Comparison of ENCODE assay signal across 29 mouse cellular contexts in the genomic region with DNA sequence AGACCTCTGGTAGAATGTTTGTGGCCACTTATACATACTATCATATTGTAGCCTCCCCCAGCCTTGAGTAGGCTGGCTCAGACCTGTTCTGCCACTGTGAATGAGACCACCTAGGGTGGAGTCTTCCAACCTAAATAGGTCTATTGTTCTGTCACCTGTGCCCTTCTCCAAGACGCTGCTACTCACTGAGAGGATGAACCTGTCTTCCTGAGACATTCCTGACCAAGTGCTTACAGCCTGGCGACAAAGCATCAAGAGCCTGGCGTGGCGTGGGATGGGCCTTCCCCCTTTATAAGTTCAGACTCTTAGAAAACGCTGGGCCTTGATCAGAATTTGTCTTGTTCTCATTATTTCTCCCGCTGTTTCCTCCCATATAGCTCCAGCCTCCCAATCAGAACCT. TPM values are rescaled to one million over a fixed set of nuclear protein-coding genes. Genes with fewer than 3 reads are reported as not detected.
DNase-seq lines count a peak whose midpoint lies in the region; TF ChIP-seq lines count a peak whose summit lies in the region.
"Had no signal": no experiment of that assay in that cellular context is flagged by ENCODE, and none has a peak within 500 bp of the region (broad histone marks: within the 10 kb centered on the region; RNA-seq: fewer than 3 reads in every experiment).

No protein-coding gene starts in this region.

- peak; percentile 25 for DNase-seq in ES-E14 (ENCODE audit: low read depth, low spot score)
- peak; percentile 74 for DNase-seq in ZHBTc4 (ENCODE audit: low read depth, low spot score)
- DNase-seq in B cell, adult 2 months, result no peak
- no peak for DNase-seq in left cerebral cortex, postnatal 36 days (ENCODE audit: low spot score in 2 of 2)
- DNase-seq: adrenal gland, adult 2 months; adrenal gland, postnatal 10 days; adrenal gland, postnatal 25 days; cerebellum, adult 11 months; cerebellum, adult 18-20 months; cerebellum, adult 8-10 months; cerebellum, adult 9-11 months; cerebellum, postnatal 14 days; cerebellum, postnatal 36 days; embryo, embryonic 11 days had no signal

- H3K9me3 ChIP-seq in ES-Bruce4 (replicated peaks; ENCODE audit: control insufficient read depth, insufficient read depth, low read length, poor library complexity, severe bottlenecking), result no peaks in the 10 kb centered on the region
- no peaks in the 10 kb centered on the region for H3K9me3 ChIP-seq in ES-E14 (ENCODE audit: control insufficient read depth, insufficient read depth, low read depth, low read length)
- H3K9me3 ChIP-seq: embryonic facial prominence, embryonic 13.5 days; embryonic facial prominence, embryonic 15.5 days; forebrain, embryonic 10.5 days; forebrain, embryonic 12.5 days; G1E had no signal

- H3K9ac ChIP-seq in ES-Bruce4 (ENCODE audit: low read depth, poor library complexity, severe bottlenecking) (no peak overlapping the region), ES-E14 (ENCODE audit: insufficient read depth, low read depth, low read length, poor library complexity, severe bottlenecking) (no peak overlapping the region)
- H3K9ac ChIP-seq: embryonic facial prominence, embryonic 13.5 days; embryonic facial prominence, embryonic 15.5 days; forebrain, embryonic 12.5 days had no signal

- in situ Hi-C loops in ES-E14 (cut with MboI; ENCODE audit: low sequenced_read_pairs in 2 of 2, unreplicated experiment in 2 of 2), result no loop called here

- TF ChIP-seq CTCF in ES-Bruce4 (IDR thresholded peaks at IDR 0.05; ENCODE audit: low read depth, low read length), result no peak

- intact Hi-C loops in left cerebral cortex, postnatal 36 days (cut with DNase I), result no loop called here

- H3K27ac ChIP-seq in ES-Bruce4 (ENCODE audit: insufficient read depth, low read length), result no peak overlapping the region
- no peak overlapping the region for H3K27ac ChIP-seq in ES-E14 (ENCODE audit: insufficient read depth, low read depth, low read length, poor library complexity, severe bottlenecking)
- H3K27ac ChIP-seq: embryonic facial prominence, embryonic 13.5 days; embryonic facial prominence, embryonic 15.5 days; forebrain, embryonic 10.5 days; forebrain, embryonic 12.5 days had no signal

- H3K27me3 ChIP-seq in ES-Bruce4 (ENCODE audit: control insufficient read depth, insufficient read depth, low read length, poor library complexity, severe bottlenecking), result no peaks in the 10 kb centered on the region
- H3K27me3 ChIP-seq: embryonic facial prominence, embryonic 13.5 days; embryonic facial prominence, embryonic 15.5 days; forebrain, embryonic 12.5 days had no signal

- 0 out of 2 replicates have a peak, but pooled peaks have one; percentile 44 for TF ChIP-seq EP300 in ES-Bruce4 (IDR thresholded peaks at IDR 0.05; ENCODE audit: insufficient read depth, low read depth, low read length)

- TF ChIP-seq POLR2A in ES-Bruce4 (IDR thresholded peaks at IDR 0.05; ENCODE audit: insufficient read depth, low read length), result no peak

- H3K36me3 ChIP-seq in ES-Bruce4 (ENCODE audit: control insufficient read depth, insufficient read depth, low read length, poor library complexity, severe bottlenecking) (no peaks in the 10 kb centered on the region), ES-E14 (ENCODE audit: control insufficient read depth, insufficient read depth, low read length, poor library complexity, severe bottlenecking) (no peaks in the 10 kb centered on the region)
- H3K36me3 ChIP-seq: embryonic facial prominence, embryonic 13.5 days; embryonic facial prominence, embryonic 15.5 days; forebrain, embryonic 10.5 days; forebrain, embryonic 12.5 days; G1E had no signal

- no peaks in the 10 kb centered on the region for H3K4me1 ChIP-seq in ES-Bruce4 (ENCODE audit: control insufficient read depth, insufficient read depth, low read length)
- H3K4me1 ChIP-seq in ES-E14 (ENCODE audit: control insufficient read depth in 2 of 2, insufficient read depth in 2 of 2, low read length in 2 of 2, poor library complexity in 1 of 2), result no peaks in the 10 kb centered on the region
- H3K4me1 ChIP-seq: embryonic facial prominence, embryonic 13.5 days; embryonic facial prominence, embryonic 15.5 days; forebrain, embryonic 10.5 days; forebrain, embryonic 12.5 days had no signal

- H3K4me3 ChIP-seq in ES-Bruce4 (ENCODE audit: low read depth, low read length) (no peak overlapping the region), ES-E14 (ENCODE audit: insufficient read depth in 1 of 2, low read depth in 1 of 2, low read length in 2 of 2, poor library complexity in 1 of 2, severe bottlenecking in 1 of 2) (no peak overlapping the region)
- H3K4me3 ChIP-seq: embryonic facial prominence, embryonic 13.5 days; embryonic facial prominence, embryonic 15.5 days; erythroblast, embryonic 14.5 days; forebrain, embryonic 10.5 days; forebrain, embryonic 12.5 days had no signal

TF ChIP-seq in ES-E14, 5 proteins besides CTCF, POLR2A, EP300 and RAD21:
- no peak for TF ChIP-seq ZNF384 (IDR thresholded peaks at IDR 0.05; ENCODE audit: low read depth, low read length)
- no peak for TF ChIP-seq MAFK (IDR thresholded peaks at IDR 0.05; ENCODE audit: insufficient read depth, low read depth, low read length)
- TF ChIP-seq HCFC1 (IDR thresholded peaks at IDR 0.05; ENCODE audit: borderline replicate concordance, insufficient read depth, low read length), result no peak
- no peak for TF ChIP-seq ZC3H11A (IDR thresholded peaks at IDR 0.05; ENCODE audit: borderline replicate concordance, low read depth, low read length)
- no peak for TF ChIP-seq CHD2 (IDR thresholded peaks at IDR 0.05; ENCODE audit: low read depth, low read length)

RNA-seq across cellular contexts. Expression of gene Olfr821, which starts 6.9 kb away (rescaled TPM):
- polyA plus RNA-seq in ES-Bruce4 (2011; ENCODE audit: insufficient read depth, insufficient read length, low read depth, missing spikeins), result not detected in 2 replicates
- not detected in 2 replicates for total RNA-seq in ES-E14 (2012; rRNA removed)
- total RNA-seq in left cerebral cortex, postnatal 36 days (2021), result not detected
- total RNA-seq: adrenal gland, adult 2 months; adrenal gland, postnatal 10 days; adrenal gland, postnatal 25 days; adrenal gland, postnatal 4 days; common myeloid progenitor, adult 5-6 weeks; G1E had no signal
- polyA plus RNA-seq: adrenal gland, adult 2 months; brain, embryonic 14.5 days; C2C12; embryonic facial prominence, embryonic 11.5 days; embryonic facial prominence, embryonic 13.5 days; embryonic facial prominence, embryonic 15.5 days; erythroblast, embryonic 14.5 days; forebrain, embryonic 10.5 days; forebrain, embryonic 12.5 days; forebrain, embryonic 14.5 days; forebrain, embryonic 16.5 days; frontal cortex, adult 2 months; G1E had no signal

RNA-seq across cellular contexts. Expression of gene Olfr820, which starts 24.7 kb away (rescaled TPM):
- polyA plus RNA-seq in ES-Bruce4 (2011; ENCODE audit: insufficient read depth, insufficient read length, low read depth, missing spikeins), result not detected in 2 replicates
- total RNA-seq in ES-E14 (2012; rRNA removed), result not detected in 2 replicates
- not detected for total RNA-seq in left cerebral cortex, postnatal 36 days (2021)
- total RNA-seq: adrenal gland, adult 2 months; adrenal gland, postnatal 10 days; adrenal gland, postnatal 25 days; adrenal gland, postnatal 4 days; common myeloid progenitor, adult 5-6 weeks had no signal
- polyA plus RNA-seq: adrenal gland, adult 2 months; brain, embryonic 14.5 days; C2C12; embryonic facial prominence, embryonic 11.5 days; embryonic facial prominence, embryonic 13.5 days; forebrain, embryonic 10.5 days; forebrain, embryonic 12.5 days; forebrain, embryonic 14.5 days; forebrain, embryonic 16.5 days; frontal cortex, adult 2 months; G1E had no signal

RNA-seq across cellular contexts. Expression of gene Olfr822, which starts 33.9 kb away (rescaled TPM):
- not detected in 2 replicates for polyA plus RNA-seq in ES-Bruce4 (2011; ENCODE audit: insufficient read depth, insufficient read length, low read depth, missing spikeins)
- total RNA-seq in ES-E14 (2012; rRNA removed), result not detected in 2 replicates
- total RNA-seq in left cerebral cortex, postnatal 36 days (2021), result not detected
- total RNA-seq: adrenal gland, adult 2 months; adrenal gland, postnatal 10 days; adrenal gland, postnatal 25 days; adrenal gland, postnatal 4 days; common myeloid progenitor, adult 5-6 weeks had no signal
- polyA plus RNA-seq: adrenal gland, adult 2 months; brain, embryonic 14.5 days; C2C12; embryonic facial prominence, embryonic 11.5 days; embryonic facial prominence, embryonic 13.5 days; erythroblast, embryonic 14.5 days; forebrain, embryonic 10.5 days; forebrain, embryonic 12.5 days; forebrain, embryonic 14.5 days; forebrain, embryonic 16.5 days; frontal cortex, adult 2 months; G1E had no signal

RNA-seq across cellular contexts. Expression of gene Gm10310, which starts 52.2 kb away (rescaled TPM):
- polyA plus RNA-seq in ES-Bruce4 (2011; ENCODE audit: insufficient read depth, insufficient read length, low read depth, missing spikeins), result not detected in 2 replicates
- not detected in 2 replicates for total RNA-seq in ES-E14 (2012; rRNA removed)
- not detected for total RNA-seq in left cerebral cortex, postnatal 36 days (2021)
- total RNA-seq: adrenal gland, adult 2 months; adrenal gland, postnatal 10 days; adrenal gland, postnatal 25 days; adrenal gland, postnatal 4 days; common myeloid progenitor, adult 5-6 weeks had no signal
- polyA plus RNA-seq: adrenal gland, adult 2 months; brain, embryonic 14.5 days; C2C12; embryonic facial prominence, embryonic 11.5 days; embryonic facial prominence, embryonic 13.5 days; erythroblast, embryonic 14.5 days; forebrain, embryonic 10.5 days; forebrain, embryonic 12.5 days; forebrain, embryonic 14.5 days; forebrain, embryonic 16.5 days; frontal cortex, adult 2 months; G1E had no signal

Comparison
In these comparisons a context has a peak if more than half of its experiments do, and no peak if none do; other contexts are left out.
1. DNase-seq: peak in ES-E14 (single experiment) and ZHBTc4 (single experiment); none in B cell, adult 2 months (0 of 2) and left cerebral cortex, postnatal 36 days (0 of 2).